Mouse (Mus musculus): ENCODE measurements at regions not wholly inside any gene's neighbourhood (a gene's known extent, or its start where the extent isn't known, plus 50 kb on each side); places are given as distances from the start of the nearest gene placed in this dataset.

- no peak for DNase-seq (ENCODE audit: low spot score)
These were observed 69.8 kb downstream of the Gm21750 start for GRCm38 (mm10) chr14:73730796-73731195.

DNA sequence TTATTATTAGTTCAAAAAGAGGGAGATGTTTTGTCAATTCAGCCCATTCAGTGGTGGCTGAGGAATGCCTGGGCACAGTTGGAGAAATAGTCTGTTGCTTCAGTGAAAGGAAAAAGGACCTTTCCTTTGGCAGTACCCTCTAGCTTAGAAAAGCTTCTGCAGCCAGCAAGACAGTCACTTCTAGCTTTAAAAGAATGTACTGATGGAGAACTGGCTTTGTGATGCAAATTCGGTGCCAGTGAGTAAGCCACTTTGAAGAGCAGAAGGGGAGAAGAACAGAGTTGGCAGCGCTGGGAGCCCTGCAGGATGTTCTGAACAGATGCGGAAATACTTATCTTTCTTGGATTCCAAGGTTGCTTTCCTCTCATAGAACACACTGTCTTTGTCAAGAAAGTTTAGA lies 71.1 kb downstream of the Gm21750 start:
- peak; percentile 37 for DNase-seq (ENCODE audit: low spot score)

DNA sequence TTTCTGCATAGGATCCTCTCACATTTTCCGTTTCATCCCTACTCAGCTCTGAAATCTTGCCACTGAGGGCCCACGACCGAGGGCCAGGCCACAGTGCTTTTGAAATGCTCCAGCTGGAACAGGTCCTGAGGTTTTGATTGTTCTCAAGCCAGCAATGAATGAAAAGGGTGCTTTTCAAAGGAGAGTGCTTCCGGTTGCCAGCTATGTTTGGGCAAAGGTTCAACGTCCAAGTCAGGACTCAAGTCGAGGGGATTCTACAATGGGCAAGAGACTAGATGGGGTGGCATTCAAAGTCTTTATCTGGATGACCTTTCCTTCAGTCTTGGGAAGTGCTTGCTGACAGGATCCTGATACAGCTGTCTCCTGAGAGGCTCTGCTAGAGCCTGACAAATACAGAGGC lies 89.8 kb downstream of the Gm21750 start:
- no peak for DNase-seq (ENCODE audit: low spot score)

DNA sequence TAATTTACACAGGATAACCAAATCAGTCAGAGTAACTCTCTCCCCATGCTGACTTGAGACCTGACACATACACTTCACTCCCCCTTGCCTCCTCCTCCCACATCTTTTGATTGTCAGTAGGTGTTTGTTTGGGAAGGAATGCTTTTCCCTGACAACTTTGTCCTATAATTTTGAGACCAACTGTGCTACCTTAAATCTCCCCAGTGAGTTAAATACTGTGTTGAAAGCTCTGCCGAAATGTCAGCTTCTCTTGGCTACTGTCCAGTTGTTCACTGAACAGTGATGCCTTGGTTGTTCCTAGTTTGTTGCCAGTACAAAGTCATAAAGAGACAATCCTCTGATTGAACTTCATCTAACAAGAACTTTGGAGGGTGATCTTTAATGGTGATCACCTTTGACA lies 99.0 kb downstream of the Gm21750 start:
- no peak for DNase-seq (ENCODE audit: low spot score)

- DNase-seq (ENCODE audit: low spot score), result no peak
These were observed 111.9 kb downstream of the Gm21750 start for GRCm38 (mm10) chr14:73772964-73773363.

DNA sequence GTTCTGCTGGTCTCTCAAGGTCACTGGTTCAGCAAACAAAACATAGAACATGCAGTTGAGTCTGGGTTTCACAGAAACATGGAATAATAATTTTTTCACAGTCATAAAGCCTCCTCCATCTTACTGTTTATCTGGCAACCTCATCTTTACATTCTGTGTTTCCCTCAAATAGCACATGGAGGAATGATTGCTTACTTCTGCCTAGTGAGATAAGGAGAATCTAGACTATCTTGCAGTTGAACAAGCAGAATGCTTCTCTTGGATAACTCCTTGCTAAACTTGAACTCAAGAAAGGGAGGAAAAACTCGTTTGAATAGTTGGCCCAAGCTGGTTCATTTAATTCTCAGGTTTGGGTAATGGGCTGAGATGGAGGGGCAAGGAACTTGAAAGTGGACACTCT lies 112.8 kb downstream of the Gm21750 start:
- no peak for DNase-seq (ENCODE audit: low spot score)

DNA sequence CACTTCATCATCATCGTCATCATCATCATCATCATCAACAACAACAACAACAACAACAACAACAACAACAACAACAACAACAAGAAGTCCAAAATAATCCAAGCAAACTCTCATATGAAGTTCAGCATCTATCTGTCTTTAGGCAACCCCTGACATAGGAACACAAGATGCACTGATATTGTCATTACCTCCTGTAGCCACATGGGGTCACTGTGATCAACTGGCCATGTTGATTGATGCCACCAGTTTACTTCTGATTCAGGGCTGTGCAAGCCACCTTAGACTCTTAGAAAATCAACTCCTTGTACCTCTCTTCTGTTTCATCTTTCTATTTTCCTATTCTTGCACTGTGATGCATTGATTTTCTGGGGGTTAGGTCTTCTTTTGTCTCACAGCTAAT lies 115.0 kb downstream of the Gm21750 start:
- peak; percentile 32 for DNase-seq (ENCODE audit: low spot score)

DNA sequence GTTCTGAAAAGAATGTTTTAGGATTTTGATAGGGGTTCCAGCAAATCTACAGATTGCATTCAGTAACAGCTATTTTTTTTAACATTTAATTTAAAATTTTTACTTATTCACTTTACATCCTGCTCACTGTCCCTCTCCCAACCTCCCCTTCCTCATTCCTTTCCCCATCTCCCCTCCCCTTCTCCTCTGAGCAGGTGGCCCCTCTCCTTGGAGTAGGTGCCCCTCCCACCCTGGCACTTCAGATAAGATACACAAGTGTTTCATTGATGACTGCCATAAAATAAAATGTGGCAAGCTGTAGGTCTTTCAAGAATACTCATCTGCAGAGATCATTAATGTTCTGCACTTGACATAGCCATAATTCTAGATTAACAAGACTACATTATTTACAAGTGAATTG lies 146.1 kb downstream of the Gm21750 start:
- no peak for DNase-seq (ENCODE audit: low spot score)

DNA sequence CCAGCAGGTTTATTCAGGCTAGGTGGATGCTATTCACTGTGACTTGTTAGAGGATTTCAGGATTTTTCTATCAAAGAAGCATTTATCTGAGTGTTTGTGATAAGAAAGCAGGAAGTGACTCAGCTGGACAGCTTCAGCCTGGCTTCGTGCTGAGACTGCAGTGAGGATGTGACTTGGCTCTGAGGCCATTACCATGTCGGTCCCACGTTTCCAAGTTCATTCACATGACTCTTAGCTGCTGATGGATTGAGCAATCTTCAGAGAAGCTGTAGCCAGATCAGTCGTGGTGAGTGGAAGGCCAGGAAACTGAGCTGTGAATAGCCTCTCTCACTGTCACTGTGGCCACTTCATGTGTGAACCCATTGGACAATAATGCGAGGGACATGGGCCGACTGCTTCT lies 177.9 kb downstream of the Gm21750 start:
- DNase-seq (ENCODE audit: low spot score), result no peak

DNA sequence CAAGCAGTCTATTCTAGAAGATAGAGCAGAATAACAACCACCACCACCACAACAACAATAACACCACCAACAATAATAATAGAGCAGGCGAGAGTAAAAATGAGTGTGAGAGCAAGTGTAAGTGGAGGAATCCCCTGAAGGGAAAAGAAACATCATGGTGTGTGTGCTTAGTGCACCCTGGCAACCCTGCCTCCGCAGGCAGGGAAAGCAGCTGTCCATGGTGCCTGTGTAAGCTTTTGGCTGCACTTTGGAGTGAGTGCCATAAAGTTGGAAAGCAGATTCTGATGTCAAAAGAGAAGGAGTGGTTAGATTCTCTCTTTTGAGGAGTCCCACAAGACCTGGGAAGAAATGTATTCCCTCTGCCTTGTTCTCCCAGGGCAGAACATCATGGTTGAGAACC lies 200.8 kb downstream of the Gm21750 start:
- DNase-seq (ENCODE audit: low spot score), result no peak

GRCm38 (mm10) chr14:73874337-73874736 lies 213.3 kb downstream of the Gm21750 start:
- DNase-seq (ENCODE audit: low spot score), result no peak

GRCm38 (mm10) chr14:73875916-73876315 lies 214.9 kb downstream of the Gm21750 start:
- no peak for DNase-seq (ENCODE audit: low spot score)

DNA sequence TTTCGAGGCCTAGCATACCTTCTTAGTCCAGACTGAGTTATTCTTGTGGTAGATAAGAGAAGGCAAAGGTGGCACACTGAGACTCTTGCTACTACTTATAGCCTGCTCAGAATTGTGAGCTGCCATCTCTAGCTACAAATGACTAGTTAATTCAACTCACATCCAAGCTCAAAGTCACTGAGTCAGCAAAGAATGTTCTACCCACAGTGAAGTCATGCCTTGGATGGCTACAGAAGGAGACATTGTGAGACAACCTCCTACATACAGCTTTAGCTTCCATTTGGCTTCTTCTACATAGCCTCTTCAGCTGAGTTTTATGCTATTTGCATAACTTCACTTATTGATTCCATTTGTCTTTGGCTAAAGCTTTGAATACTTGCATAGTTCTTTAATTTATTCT lies 217.2 kb downstream of the Gm21750 start:
- DNase-seq (ENCODE audit: low spot score), result no peak

DNA sequence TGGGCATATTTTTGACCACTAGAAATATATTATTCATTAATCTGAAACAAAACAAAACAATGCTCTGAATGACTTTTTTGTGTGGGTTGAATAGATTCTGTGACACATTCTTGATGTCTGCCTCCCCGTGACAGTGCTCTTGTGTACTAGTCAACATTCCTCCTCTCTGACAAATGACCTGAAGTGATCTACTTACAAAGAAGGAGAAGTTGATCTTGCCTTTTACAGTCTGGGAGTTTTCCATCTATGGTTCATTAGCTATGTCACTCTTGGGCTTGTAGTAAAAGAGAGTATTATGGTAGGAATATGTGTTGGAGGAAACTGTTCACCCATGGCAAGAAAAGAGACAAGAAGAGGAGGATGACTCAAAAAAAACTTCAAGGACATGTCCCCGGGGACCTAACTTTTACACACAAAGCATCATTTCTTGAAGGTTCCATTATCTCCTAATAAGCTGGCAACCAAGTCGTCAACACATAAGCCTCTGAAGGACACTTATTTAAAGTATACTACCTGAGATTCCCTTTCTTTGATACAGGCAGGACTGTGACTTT lies 217.9 kb downstream of the Gm21750 start:
- DNase-seq (ENCODE audit: low spot score), result no peak

DNA sequence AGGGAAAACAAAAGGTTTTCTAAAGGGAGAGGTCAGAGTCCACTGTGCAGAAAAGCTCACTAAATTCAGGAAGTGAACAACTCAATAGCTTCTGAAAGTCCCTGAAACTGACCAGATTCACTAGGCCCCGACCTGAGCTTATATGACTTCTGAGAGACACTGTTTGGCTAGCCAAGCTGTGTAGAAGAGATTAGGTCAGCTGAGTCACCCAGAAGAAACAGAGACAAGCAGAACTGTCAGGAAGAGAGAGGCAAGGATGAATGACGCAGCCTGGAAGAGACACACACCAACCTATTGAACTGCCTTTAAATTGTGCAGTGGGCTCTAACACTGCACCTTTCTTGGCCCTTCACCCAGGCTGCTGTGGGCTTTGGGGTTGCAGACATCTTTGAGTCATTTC lies 230.4 kb downstream of the Gm21750 start:
- no peak for DNase-seq (ENCODE audit: low spot score)

GRCm38 (mm10) chr14:73894844-73895243 lies 233.8 kb downstream of the Gm21750 start:
- DNase-seq (ENCODE audit: low spot score), result no peak

DNA sequence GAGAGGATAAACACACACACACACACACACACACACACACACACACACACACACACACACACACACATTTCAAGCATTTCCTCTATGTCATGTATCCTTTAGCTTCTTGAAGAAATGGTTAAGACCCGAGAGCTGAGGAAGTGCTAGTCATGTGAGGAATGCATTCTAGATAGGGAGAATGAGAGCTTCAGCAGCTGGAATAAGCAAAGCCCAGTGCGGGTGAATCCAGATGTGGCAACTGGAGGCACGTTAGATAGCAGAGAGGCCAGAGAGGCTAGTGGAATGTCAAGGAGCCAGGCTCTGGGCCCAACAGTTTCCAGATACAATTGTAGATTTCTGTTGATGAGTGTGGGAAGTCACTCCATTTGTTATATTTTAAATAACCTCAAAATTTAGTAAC lies 234.2 kb downstream of the Gm21750 start:
- no peak for DNase-seq (ENCODE audit: low spot score)

DNA sequence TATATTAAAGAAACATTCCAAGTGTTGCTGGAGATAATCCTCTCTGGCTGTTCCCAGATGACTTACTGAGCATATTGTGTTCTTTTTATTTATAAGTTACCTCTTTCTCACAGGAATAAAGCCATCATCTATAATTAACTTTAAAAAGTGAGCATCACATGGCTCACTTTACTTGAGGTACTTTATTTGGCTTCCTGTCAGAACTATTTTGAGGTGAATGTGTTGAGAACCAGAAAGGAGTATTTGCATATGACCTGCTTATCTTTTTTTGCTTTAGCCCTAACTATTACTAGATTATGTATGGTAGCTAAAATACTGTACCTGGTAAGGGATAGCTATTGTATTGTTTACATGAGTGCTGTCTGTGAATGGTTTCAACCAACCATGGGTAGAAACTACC lies 238.1 kb downstream of the Gm21750 start:
- DNase-seq (ENCODE audit: low spot score), result no peak

- DNase-seq (ENCODE audit: low spot score), result no peak
These were observed 241.2 kb downstream of the Gm21750 start for GRCm38 (mm10) chr14:73902085-73902713.

GRCm38 (mm10) chr14:73913756-73914448 lies 252.9 kb downstream of the Gm21750 start:
- peak; percentile 10 for DNase-seq (ENCODE audit: low spot score)

GRCm38 (mm10) chr14:73915990-73916389 lies 255.0 kb downstream of the Gm21750 start:
- DNase-seq (ENCODE audit: low spot score), result no peak

DNA sequence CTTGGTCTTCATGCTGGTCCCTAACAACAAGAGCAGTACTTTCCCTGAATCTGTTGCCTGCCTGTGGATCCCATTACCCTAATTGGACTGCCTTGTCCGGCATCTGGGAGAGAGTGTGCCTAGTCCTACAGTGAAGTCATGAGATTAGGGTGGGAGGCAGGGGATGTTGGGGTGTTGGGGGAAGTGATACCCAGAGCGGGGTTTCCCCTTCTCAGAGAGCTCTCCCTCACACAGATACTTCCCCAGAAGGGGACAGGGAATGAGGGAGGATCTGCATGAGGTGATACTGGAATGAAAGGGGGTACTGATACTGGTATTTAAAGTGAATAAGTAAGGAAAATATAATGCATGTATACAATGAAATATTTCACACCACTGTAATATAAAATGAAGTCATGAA lies 270.1 kb downstream of the Gm21750 start:
- DNase-seq (ENCODE audit: low spot score), result no peak

- no peak for DNase-seq (ENCODE audit: low spot score)
These were observed 286.3 kb downstream of the Gm21750 start for GRCm38 (mm10) chr14:73947316-73947715.

- no peak for DNase-seq (ENCODE audit: low spot score)
These were observed 291.5 kb downstream of the Gm21750 start for GRCm38 (mm10) chr14:73952511-73952910.
